Mouse (Mus musculus): ENCODE results near the gene Irak2. TPM values are rescaled to one million over a fixed set of nuclear protein-coding genes. Genes with fewer than 3 reads are reported as not detected.
A peak's percentile ranks its signal among the peaks of the same experiment; 100 is the strongest.
"Not testable (repeated sequence)": the region's sequence is repeated elsewhere in the genome, so short reads cannot be mapped to it uniquely, and the experiment has no call there.

Gene Irak2
- polyA plus RNA-seq, 1 experiment from 2014 or later, result 3.6 TPM

- Histone ChIP-seq H3K4me3 (no peak overlapping the region), H3K27ac (no peak overlapping the region), H3K9ac (no peak overlapping the region), H3K4me2 (replicated peaks) (no peak overlapping the region), H3K36me3 (no peaks in the 10 kb centered on the region), H3K4me1 (peaks cover 5% of the 10 kb centered on the region; the same call in 1 of the 2 replicates), H3K9me3 (no peaks in the 10 kb centered on the region; the same call in 1 of the 2 replicates), H3K27me3 (no peaks in the 10 kb centered on the region)
- ATAC-seq (ENCODE audit: low FRiP score, low read depth), result no peak
- WGBS, result 69% methylated on average over 8 of the region's 8 CpGs
Observed at GRCm38 (mm10) chr6:113659648-113660491, 21.6 kb downstream of the Irak2 start.

DNA sequence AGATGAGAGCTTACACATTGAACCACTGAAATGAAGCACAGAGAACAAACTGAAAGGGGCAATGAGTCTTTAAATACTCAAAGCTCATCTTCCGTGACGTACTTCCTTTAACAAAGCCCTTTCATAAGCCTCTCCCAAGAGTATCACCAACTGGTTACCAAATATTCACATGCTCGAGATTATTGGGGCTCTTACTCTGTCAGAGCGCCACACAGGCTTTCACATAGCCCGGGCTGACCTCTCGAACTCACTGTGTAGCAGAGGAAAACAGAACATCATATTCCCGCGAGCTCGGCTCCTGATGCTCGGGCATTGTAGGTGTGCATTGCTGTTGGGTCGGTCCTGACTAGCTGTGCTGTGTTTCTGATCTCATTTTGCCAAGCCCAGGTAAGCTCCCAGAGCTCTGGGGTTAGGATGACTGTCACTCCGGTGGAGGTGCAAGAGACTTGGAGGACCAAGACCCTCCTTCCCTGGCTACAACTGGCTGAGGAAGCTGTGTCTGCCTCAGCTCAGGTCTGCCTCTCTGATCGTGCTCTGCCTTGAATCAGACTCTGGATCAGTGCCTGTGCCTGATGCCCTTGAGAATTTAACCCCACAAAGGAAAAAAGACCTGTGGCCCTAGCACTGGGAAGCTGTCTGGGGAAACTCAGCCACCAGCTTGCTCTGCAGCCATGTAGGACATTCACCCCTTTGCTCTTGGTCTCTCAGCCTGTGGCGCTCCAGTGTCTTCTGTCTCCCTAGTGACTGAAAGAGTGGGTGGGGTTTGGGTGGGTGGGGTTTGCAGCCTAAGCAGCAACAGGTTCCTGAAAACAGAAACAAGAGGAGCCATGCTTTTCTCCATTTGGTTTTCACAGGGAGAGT is 22.5 kb downstream of the Irak2 start:
- H3K27ac ChIP-seq, result no peak overlapping the region
- no peak overlapping the region for H3K4me3 ChIP-seq
- 68% methylated on average over 14 of the region's 14 CpGs for WGBS
- peaks cover 5% of the 10 kb centered on the region; the same call in 1 of the 2 replicates for H3K4me1 ChIP-seq
- no peaks in the 10 kb centered on the region for H3K27me3 ChIP-seq
- H3K4me2 ChIP-seq (replicated peaks), result no peak overlapping the region
- H3K9ac ChIP-seq, result no peak overlapping the region
- no peaks in the 10 kb centered on the region; the same call in 1 of the 2 replicates for H3K9me3 ChIP-seq
- H3K36me3 ChIP-seq, result no peaks in the 10 kb centered on the region
- ATAC-seq (ENCODE audit: low FRiP score, low read depth), result no peak

DNA sequence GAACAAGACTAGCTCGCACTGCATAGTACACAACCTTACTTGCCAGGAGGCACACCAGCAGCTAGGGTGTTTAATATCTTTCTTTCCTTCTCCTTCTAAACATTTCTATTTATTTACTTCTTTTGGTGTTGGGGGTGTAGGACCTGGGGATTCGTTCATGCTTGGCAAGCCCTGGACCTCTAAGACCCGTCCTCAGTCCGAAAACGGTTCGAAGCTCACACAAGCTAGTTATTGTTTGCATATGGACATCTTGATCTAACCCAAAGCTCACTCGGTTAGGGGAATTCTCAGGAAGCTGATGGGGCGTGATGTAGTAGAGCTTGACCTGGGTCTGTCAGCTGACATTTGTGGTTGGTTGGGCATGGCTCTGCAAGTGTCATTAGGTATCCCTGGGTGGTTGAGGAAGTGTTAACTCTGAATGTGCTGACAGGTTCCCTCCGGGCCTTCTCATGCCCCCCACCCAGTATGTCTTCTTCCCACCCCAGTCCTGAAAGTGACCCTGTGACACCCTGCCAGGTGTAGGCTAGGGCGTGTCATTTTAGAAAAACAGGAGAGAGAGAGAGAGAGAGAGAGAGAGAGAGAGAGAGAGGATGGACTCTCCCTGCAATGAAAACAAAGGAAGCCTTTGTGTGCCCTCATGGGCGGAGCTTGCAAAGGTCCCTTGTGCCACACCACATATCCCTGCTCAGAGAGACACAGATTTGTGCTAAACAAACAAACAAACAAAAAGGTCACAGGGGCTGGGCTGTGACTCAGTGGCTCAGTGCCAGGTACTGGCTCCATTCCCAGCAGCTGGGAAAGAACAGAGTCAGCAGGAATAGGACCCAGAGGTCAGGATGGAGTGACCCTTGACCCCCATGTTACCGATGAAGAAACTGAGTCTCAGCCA is 23.3 kb downstream of the Irak2 start:
- H3K36me3 ChIP-seq, result no peaks in the 10 kb centered on the region
- H3K27ac ChIP-seq, result no peak overlapping the region

GRCm38 (mm10) chr6:113662964-113663700 is 24.9 kb downstream of the Irak2 start:
- ATAC-seq (ENCODE audit: low FRiP score, low read depth), result no peak
- WGBS, result 95% methylated on average over 8 of the region's 8 CpGs
- no peaks in the 10 kb centered on the region for H3K36me3 ChIP-seq
- no peak overlapping the region for H3K27ac ChIP-seq
- H3K4me3 ChIP-seq, result no peak overlapping the region
- no peak overlapping the region for H3K9ac ChIP-seq
- H3K9me3 ChIP-seq, result 0 out of 2 replicates have a peak, but pooled peaks cover 5% of the 10 kb centered on the region
- no peaks in the 10 kb centered on the region for H3K27me3 ChIP-seq
- no peak overlapping the region for H3K4me2 ChIP-seq (replicated peaks)
- H3K4me1 ChIP-seq, result peaks cover 14% of the 10 kb centered on the region

More for the DNA sequence above, 23.3 kb downstream of the Irak2 start:
- peaks cover 5% of the 10 kb centered on the region; the same call in 1 of the 2 replicates for H3K4me1 ChIP-seq
- no peak overlapping the region for H3K4me3 ChIP-seq
- no peaks in the 10 kb centered on the region for H3K27me3 ChIP-seq
- no peak overlapping the region for H3K4me2 ChIP-seq (replicated peaks)
- WGBS, result 70% methylated on average over 12 of the region's 12 CpGs
- no peak overlapping the region for H3K9ac ChIP-seq
- no peak for ATAC-seq (ENCODE audit: low FRiP score, low read depth)
- 0 out of 2 replicates have a peak, but pooled peaks cover 5% of the 10 kb centered on the region for H3K9me3 ChIP-seq

DNA sequence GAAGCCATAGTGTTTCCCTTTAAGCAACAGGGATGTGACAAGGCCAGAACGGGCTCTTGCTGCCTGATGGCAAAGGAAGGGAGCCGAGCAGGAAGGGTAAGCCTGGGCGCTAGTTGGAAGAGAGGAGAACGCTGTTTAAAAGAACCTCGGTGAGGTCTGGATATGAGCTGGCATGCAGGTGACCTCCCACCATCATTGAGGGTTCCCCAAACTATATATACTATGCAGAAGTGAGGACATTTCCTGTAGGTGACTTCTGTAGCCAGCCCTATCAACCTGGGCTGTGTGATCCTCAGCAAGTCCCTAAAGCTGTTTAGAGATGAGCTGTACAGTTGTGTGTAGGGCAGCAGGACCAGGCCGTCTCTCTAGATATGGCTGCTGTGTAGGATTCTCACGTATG is 26.0 kb downstream of the Irak2 start:
- H3K4me2 ChIP-seq (replicated peaks), result no peak overlapping the region
- no peak overlapping the region for H3K27ac ChIP-seq
- H3K9ac ChIP-seq, result no peak overlapping the region
- H3K4me1 ChIP-seq, result peaks cover 24% of the 10 kb centered on the region
- H3K9me3 ChIP-seq, result 0 out of 2 replicates have a peak, but pooled peaks cover 5% of the 10 kb centered on the region
- WGBS, result 82% methylated on average over 7 of the region's 7 CpGs
- no peak overlapping the region for H3K4me3 ChIP-seq
- H3K36me3 ChIP-seq, result no peaks in the 10 kb centered on the region
- ATAC-seq (ENCODE audit: low FRiP score, low read depth), result no peak
- H3K27me3 ChIP-seq, result no peaks in the 10 kb centered on the region

DNA sequence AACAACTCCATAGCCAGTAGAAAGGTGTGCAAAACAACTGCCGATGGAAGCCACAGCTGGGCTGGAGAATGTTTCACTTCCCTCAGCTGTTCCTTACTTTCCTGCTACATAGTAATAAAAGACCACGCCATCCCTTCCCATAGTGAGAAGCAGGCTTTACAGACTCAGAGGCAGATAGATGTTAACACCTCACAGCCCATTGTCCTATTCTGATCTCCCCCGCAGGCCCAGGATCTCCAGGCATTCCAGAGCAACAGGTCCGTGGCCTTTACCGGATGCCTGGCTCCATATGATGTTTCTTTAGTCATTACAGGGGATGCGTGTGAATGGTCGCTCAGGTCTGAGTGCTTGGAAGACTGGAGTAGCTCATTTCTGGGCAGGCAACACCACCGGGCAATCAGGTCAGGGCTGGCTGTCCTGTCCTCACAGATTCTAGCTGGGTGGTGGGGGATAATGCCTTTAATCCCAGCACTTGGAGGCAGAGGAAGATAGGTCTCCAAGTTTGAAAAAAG is 29.4 kb downstream of the Irak2 start:
- Histone ChIP-seq H3K27me3 (no peaks in the 10 kb centered on the region), H3K9ac (no peak overlapping the region), H3K4me1 (peaks cover 25% of the 10 kb centered on the region), H3K9me3 (0 out of 2 replicates have a peak, but pooled peaks cover 5% of the 10 kb centered on the region), H3K27ac (peak overlapping the region; percentile 11; the same call in 1 of the 2 replicates), H3K4me2 (replicated peaks) (no peak overlapping the region), H3K4me3 (no peak overlapping the region), H3K36me3 (no peaks in the 10 kb centered on the region)
- ATAC-seq (ENCODE audit: low FRiP score, low read depth), result no peak
- WGBS, result 44% methylated on average over 8 of the region's 8 CpGs

- H3K9me3 ChIP-seq, result 0 out of 2 replicates have a peak, but pooled peaks cover 5% of the 10 kb centered on the region
- H3K4me2 ChIP-seq (replicated peaks), result 0 out of 2 replicates have a peak overlapping the region, but pooled peaks have one; percentile 9
- WGBS, result 48% methylated on average over 15 of the region's 15 CpGs
- H3K27me3 ChIP-seq, result no peaks in the 10 kb centered on the region
- H3K4me3 ChIP-seq, result no peak overlapping the region
- peak overlapping the region; percentile 79 for H3K27ac ChIP-seq
- ATAC-seq (ENCODE audit: low FRiP score, low read depth), result peak; percentile 86
- no peak overlapping the region for H3K9ac ChIP-seq
- peaks cover 25% of the 10 kb centered on the region for H3K4me1 ChIP-seq
- H3K36me3 ChIP-seq, result no peaks in the 10 kb centered on the region
Observed at GRCm38 (mm10) chr6:113668287-113669154, 30.3 kb downstream of the Irak2 start.

DNA sequence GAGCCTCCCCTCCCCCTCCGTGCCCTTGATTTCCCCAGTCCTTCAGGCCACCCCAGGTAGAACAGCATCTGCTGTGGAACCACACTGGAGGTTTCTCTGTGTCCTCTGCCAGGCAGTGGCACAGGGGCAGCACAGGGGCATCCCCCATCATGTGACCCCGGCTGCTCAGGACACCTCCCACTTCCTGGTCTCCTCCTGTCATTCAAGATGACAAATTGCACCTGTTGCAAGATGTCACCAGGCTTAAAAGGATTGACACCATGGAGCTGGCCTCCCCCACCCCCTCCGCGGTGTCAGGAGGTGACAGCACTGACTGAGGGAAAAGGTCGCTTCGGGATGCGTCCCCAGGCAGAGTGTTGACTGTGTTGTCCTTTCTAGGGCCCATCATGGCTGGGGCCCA is 31.6 kb downstream of the Irak2 start:
- H3K4me2 ChIP-seq (replicated peaks), result no peak overlapping the region
- H3K27ac ChIP-seq, result peak overlapping the region; percentile 79; the same call in 1 of the 2 replicates
- H3K36me3 ChIP-seq, result no peaks in the 10 kb centered on the region
- H3K27me3 ChIP-seq, result no peaks in the 10 kb centered on the region
- peaks cover 25% of the 10 kb centered on the region for H3K4me1 ChIP-seq
- no peak overlapping the region for H3K4me3 ChIP-seq
- H3K9ac ChIP-seq, result no peak overlapping the region
- ATAC-seq (ENCODE audit: low FRiP score, low read depth), result no peak
- 0 out of 2 replicates have a peak, but pooled peaks cover 5% of the 10 kb centered on the region for H3K9me3 ChIP-seq
- 60% methylated on average over 7 of the region's 7 CpGs for WGBS

DNA sequence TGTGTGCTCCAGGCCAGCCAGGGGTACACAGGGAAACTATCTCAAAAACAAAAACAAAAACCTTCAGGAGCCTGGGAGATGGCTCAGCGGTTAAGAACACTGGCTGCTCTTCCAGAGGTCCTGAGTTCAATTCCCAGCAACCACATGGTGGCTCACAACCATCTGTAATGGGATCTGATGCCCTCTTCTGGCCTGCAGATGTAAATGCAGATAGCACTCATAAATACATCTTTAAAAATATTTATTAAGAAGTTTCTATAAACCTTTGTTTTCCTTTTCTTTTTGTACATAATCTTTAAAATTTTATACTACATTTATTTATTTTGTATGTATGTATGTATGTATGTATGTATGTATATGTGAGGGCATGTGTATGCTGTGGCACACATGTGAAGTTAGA is 33.8 kb downstream of the Irak2 start:
- H3K36me3 ChIP-seq; H3K27me3 ChIP-seq; H3K9ac ChIP-seq; H3K4me2 ChIP-seq (replicated peaks); ATAC-seq (ENCODE audit: low FRiP score, low read depth); H3K9me3 ChIP-seq; H3K27ac ChIP-seq; H3K4me3 ChIP-seq: not testable (repeated sequence)
- peaks cover 23% of the 10 kb centered on the region for H3K4me1 ChIP-seq
- 96% methylated on average over 1 of the region's 1 CpGs for WGBS

DNA sequence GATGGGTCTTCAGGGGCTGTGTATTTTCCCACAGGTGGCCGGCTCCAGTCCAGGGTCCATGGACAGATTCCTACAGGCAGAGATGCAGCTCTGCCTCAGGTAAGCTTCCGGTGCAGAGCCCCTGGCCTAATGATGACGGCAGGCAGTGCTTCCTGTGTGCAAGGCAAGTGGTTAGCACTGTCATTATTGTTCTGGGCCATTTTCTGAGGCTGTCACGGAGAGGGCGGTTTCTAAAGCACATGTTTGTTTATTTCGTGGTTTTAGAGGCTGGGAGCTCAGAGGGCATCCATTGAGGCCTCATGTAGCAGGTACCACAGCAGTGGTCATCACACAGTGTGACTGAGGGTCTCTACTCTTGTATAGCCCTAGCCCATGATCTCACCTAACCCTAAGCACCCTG is 34.7 kb downstream of the Irak2 start:
- Histone ChIP-seq H3K9me3 (no peaks in the 10 kb centered on the region), H3K4me2 (replicated peaks) (no peak overlapping the region), H3K27ac (no peak overlapping the region), H3K27me3 (no peaks in the 10 kb centered on the region), H3K4me1 (peaks cover 19% of the 10 kb centered on the region), H3K36me3 (no peaks in the 10 kb centered on the region), H3K9ac (no peak overlapping the region), H3K4me3 (no peak overlapping the region)
- 75% methylated on average over 6 of the region's 6 CpGs for WGBS
- ATAC-seq (ENCODE audit: low FRiP score, low read depth), result no peak
